Mouse (Mus musculus): ENCODE measurements around the gene Abtb2. TPM values are rescaled to one million over a fixed set of nuclear protein-coding genes. Genes with fewer than 3 reads are reported as not detected.

Abtb2 gene
- polyA plus RNA-seq, 1 experiment from 2014 or later, result 3.8 TPM

- no peaks in the 10 kb centered on the region for H3K9me3 ChIP-seq (replicated peaks; ENCODE audit: control insufficient read depth, low read length)
- no peak for ATAC-seq
- no peaks in the 10 kb centered on the region for H3K27me3 ChIP-seq (replicated peaks; ENCODE audit: control insufficient read depth, insufficient read depth, low read length)
- no peak overlapping the region for H3K9ac ChIP-seq (ENCODE audit: low read length)
- no peaks in the 10 kb centered on the region for H3K36me3 ChIP-seq (ENCODE audit: control insufficient read depth, insufficient read depth, low read length)
- H3K4me1 ChIP-seq (ENCODE audit: control insufficient read depth, insufficient read depth, low read length), result peaks cover 9% of the 10 kb centered on the region
- no peak overlapping the region for H3K4me2 ChIP-seq (ENCODE audit: low read length)
- 94% methylated on average over 1 of the region's 1 CpGs for WGBS
- no peak for DNase-seq (ENCODE audit: low spot score)
- no peak overlapping the region for H3K27ac ChIP-seq (ENCODE audit: low read depth, low read length)
- no peak overlapping the region for H3K4me3 ChIP-seq (ENCODE audit: low read depth, low read length)
These were observed 35.4 kb downstream of the Abtb2 start for GRCm38 (mm10) chr2:103601531-103601930.

- no peak overlapping the region for H3K4me2 ChIP-seq (ENCODE audit: low read length)
- ATAC-seq (no peak), DNase-seq (ENCODE audit: low spot score) (no peak)
- H3K27ac ChIP-seq (ENCODE audit: low read depth, low read length), result no peak overlapping the region
- H3K36me3 ChIP-seq (ENCODE audit: control insufficient read depth, insufficient read depth, low read length), result no peaks in the 10 kb centered on the region
- H3K9ac ChIP-seq (ENCODE audit: low read length), result no peak overlapping the region
- H3K27me3 ChIP-seq (replicated peaks; ENCODE audit: control insufficient read depth, insufficient read depth, low read length), result no peaks in the 10 kb centered on the region
- no peak overlapping the region for H3K4me3 ChIP-seq (ENCODE audit: low read depth, low read length)
- H3K4me1 ChIP-seq (ENCODE audit: control insufficient read depth, insufficient read depth, low read length), result peaks cover 9% of the 10 kb centered on the region
- 94% methylated on average over 3 of the region's 3 CpGs for WGBS
- no peaks in the 10 kb centered on the region for H3K9me3 ChIP-seq (replicated peaks; ENCODE audit: control insufficient read depth, low read length)
These were observed 37.1 kb downstream of the Abtb2 start for GRCm38 (mm10) chr2:103603209-103603608.

- Histone ChIP-seq H3K27ac (ENCODE audit: low read depth, low read length) (no peak overlapping the region), H3K27me3 (replicated peaks; ENCODE audit: control insufficient read depth, insufficient read depth, low read length) (no peaks in the 10 kb centered on the region), H3K4me1 (ENCODE audit: control insufficient read depth, insufficient read depth, low read length) (peaks cover 9% of the 10 kb centered on the region), H3K4me2 (ENCODE audit: low read length) (no peak overlapping the region), H3K36me3 (ENCODE audit: control insufficient read depth, insufficient read depth, low read length) (no peaks in the 10 kb centered on the region), H3K9ac (ENCODE audit: low read length) (no peak overlapping the region), H3K4me3 (ENCODE audit: low read depth, low read length) (no peak overlapping the region), H3K9me3 (replicated peaks; ENCODE audit: control insufficient read depth, low read length) (no peaks in the 10 kb centered on the region)
- ATAC-seq (no peak), DNase-seq (ENCODE audit: low spot score) (no peak)
- 47% methylated on average over 1 of the region's 1 CpGs for WGBS
These were observed 37.8 kb downstream of the Abtb2 start for GRCm38 (mm10) chr2:103603869-103604268.

GRCm38 (mm10) chr2:103605805-103606498, 39.8 kb downstream of the Abtb2 start:
- ATAC-seq, result no peak

GRCm38 (mm10) chr2:103607926-103608325, 41.8 kb downstream of the Abtb2 start:
- no peak overlapping the region for H3K9ac ChIP-seq (ENCODE audit: low read length)
- no peak overlapping the region for H3K4me3 ChIP-seq (ENCODE audit: low read depth, low read length)
- H3K9me3 ChIP-seq (replicated peaks; ENCODE audit: control insufficient read depth, low read length), result no peaks in the 10 kb centered on the region
- 0 out of 2 replicates have a peak, but pooled peaks cover 3% of the 10 kb centered on the region for H3K4me1 ChIP-seq (ENCODE audit: control insufficient read depth, insufficient read depth, low read length)
- ATAC-seq, result no peak
- no peak overlapping the region for H3K27ac ChIP-seq (ENCODE audit: low read depth, low read length)
- H3K36me3 ChIP-seq (ENCODE audit: control insufficient read depth, insufficient read depth, low read length), result no peaks in the 10 kb centered on the region
- H3K27me3 ChIP-seq (replicated peaks; ENCODE audit: control insufficient read depth, insufficient read depth, low read length), result no peaks in the 10 kb centered on the region
- no peak for DNase-seq (ENCODE audit: low spot score)
- H3K4me2 ChIP-seq (ENCODE audit: low read length), result no peak overlapping the region
- WGBS, result 81% methylated on average over 10 of the region's 10 CpGs

More at GRCm38 (mm10) chr2:103605805-103606498, 39.8 kb downstream of the Abtb2 start:
- no peaks in the 10 kb centered on the region for H3K27me3 ChIP-seq (replicated peaks; ENCODE audit: control insufficient read depth, insufficient read depth, low read length)
- no peak overlapping the region for H3K4me3 ChIP-seq (ENCODE audit: low read depth, low read length)
- no peaks in the 10 kb centered on the region for H3K36me3 ChIP-seq (ENCODE audit: control insufficient read depth, insufficient read depth, low read length)
- no peak for DNase-seq (ENCODE audit: low spot score)
- no peaks in the 10 kb centered on the region for H3K9me3 ChIP-seq (replicated peaks; ENCODE audit: control insufficient read depth, low read length)
- H3K9ac ChIP-seq (ENCODE audit: low read length), result no peak overlapping the region
- WGBS, result 96% methylated on average over 4 of the region's 4 CpGs
- 0 out of 2 replicates have a peak, but pooled peaks cover 3% of the 10 kb centered on the region for H3K4me1 ChIP-seq (ENCODE audit: control insufficient read depth, insufficient read depth, low read length)
- no peak overlapping the region for H3K4me2 ChIP-seq (ENCODE audit: low read length)
- H3K27ac ChIP-seq (ENCODE audit: low read depth, low read length), result no peak overlapping the region

GRCm38 (mm10) chr2:103608947-103609346, 42.8 kb downstream of the Abtb2 start:
- Histone ChIP-seq H3K4me1 (ENCODE audit: control insufficient read depth, insufficient read depth, low read length) (0 out of 2 replicates have a peak, but pooled peaks cover 3% of the 10 kb centered on the region), H3K9ac (ENCODE audit: low read length) (no peak overlapping the region), H3K4me3 (ENCODE audit: low read depth, low read length) (no peak overlapping the region), H3K27me3 (replicated peaks; ENCODE audit: control insufficient read depth, insufficient read depth, low read length) (no peaks in the 10 kb centered on the region), H3K27ac (ENCODE audit: low read depth, low read length) (no peak overlapping the region; the same call in 1 of the 2 replicates), H3K9me3 (replicated peaks; ENCODE audit: control insufficient read depth, low read length) (no peaks in the 10 kb centered on the region), H3K36me3 (ENCODE audit: control insufficient read depth, insufficient read depth, low read length) (no peaks in the 10 kb centered on the region), H3K4me2 (ENCODE audit: low read length) (no peak overlapping the region)
- ATAC-seq (no peak), DNase-seq (ENCODE audit: low spot score) (no peak)
- 42% methylated on average over 1 of the region's 1 CpGs for WGBS

GRCm38 (mm10) chr2:103609499-103609898, 43.4 kb downstream of the Abtb2 start:
- Histone ChIP-seq H3K27me3 (replicated peaks; ENCODE audit: control insufficient read depth, insufficient read depth, low read length) (no peaks in the 10 kb centered on the region), H3K36me3 (ENCODE audit: control insufficient read depth, insufficient read depth, low read length) (no peaks in the 10 kb centered on the region), H3K9ac (ENCODE audit: low read length) (no peak overlapping the region), H3K4me1 (ENCODE audit: control insufficient read depth, insufficient read depth, low read length) (0 out of 2 replicates have a peak, but pooled peaks cover 3% of the 10 kb centered on the region), H3K4me3 (ENCODE audit: low read depth, low read length) (no peak overlapping the region), H3K9me3 (replicated peaks; ENCODE audit: control insufficient read depth, low read length) (no peaks in the 10 kb centered on the region), H3K27ac (ENCODE audit: low read depth, low read length) (no peak overlapping the region; the same call in 1 of the 2 replicates), H3K4me2 (ENCODE audit: low read length) (no peak overlapping the region)
- ATAC-seq, result no peak
- DNase-seq (ENCODE audit: low spot score), result no peak
- WGBS, result 40% methylated on average over 3 of the region's 3 CpGs

- Histone ChIP-seq H3K36me3 (ENCODE audit: control insufficient read depth, insufficient read depth, low read length) (no peaks in the 10 kb centered on the region), H3K9ac (ENCODE audit: low read length) (no peak overlapping the region), H3K9me3 (replicated peaks; ENCODE audit: control insufficient read depth, low read length) (no peaks in the 10 kb centered on the region), H3K27me3 (replicated peaks; ENCODE audit: control insufficient read depth, insufficient read depth, low read length) (no peaks in the 10 kb centered on the region), H3K4me3 (ENCODE audit: low read depth, low read length) (no peak overlapping the region), H3K4me2 (ENCODE audit: low read length) (no peak overlapping the region), H3K27ac (ENCODE audit: low read depth, low read length) (no peak overlapping the region), H3K4me1 (ENCODE audit: control insufficient read depth, insufficient read depth, low read length) (0 out of 2 replicates have a peak, but pooled peaks cover 3% of the 10 kb centered on the region)
- DNase-seq (ENCODE audit: low spot score) (peak; percentile 37), ATAC-seq (0 out of 2 replicates have a peak, but pooled peaks have one; percentile 54)
- WGBS, result 44% methylated on average over 8 of the region's 8 CpGs
These were observed 44.9 kb downstream of the Abtb2 start for GRCm38 (mm10) chr2:103610831-103611535.

- Histone ChIP-seq H3K36me3 (ENCODE audit: control insufficient read depth, insufficient read depth, low read length) (no peaks in the 10 kb centered on the region), H3K27ac (ENCODE audit: low read depth, low read length) (no peak overlapping the region), H3K9me3 (replicated peaks; ENCODE audit: control insufficient read depth, low read length) (no peaks in the 10 kb centered on the region), H3K4me2 (ENCODE audit: low read length) (no peak overlapping the region), H3K4me1 (ENCODE audit: control insufficient read depth, insufficient read depth, low read length) (peaks cover 3% of the 10 kb centered on the region; the same call in 1 of the 2 replicates), H3K9ac (ENCODE audit: low read length) (no peak overlapping the region), H3K27me3 (replicated peaks; ENCODE audit: control insufficient read depth, insufficient read depth, low read length) (no peaks in the 10 kb centered on the region), H3K4me3 (ENCODE audit: low read depth, low read length) (no peak overlapping the region)
- 70% methylated on average over 3 of the region's 3 CpGs for WGBS
- DNase-seq (ENCODE audit: low spot score) (no peak), ATAC-seq (no peak)
These were observed 47.8 kb downstream of the Abtb2 start for GRCm38 (mm10) chr2:103613865-103614264.
